Mouse (Mus musculus) layer of hippocampus, adult 2 months (tissue): ENCODE results near the gene Actb. TPM values are rescaled to one million over a fixed set of nuclear protein-coding genes. Genes with fewer than 3 reads are reported as not detected.
A peak's percentile ranks its signal among the peaks of the same experiment; 100 is the strongest.
"Not testable (repeated sequence)": the region's sequence is repeated elsewhere in the genome, so short reads cannot be mapped to it uniquely, and the experiment has no call there.

Source experiments
- DNase-seq, 2 experiments: peaks; one replicate each; pipeline ENCODE4 v3.0.0; 2022; ENCODE audit warnings: low spot score in 2 of 2
- H3K27ac ChIP-seq: fragments of 200-600 bp; 2 replicates; pipeline ENCODE4 v1.8.1; 2022
- H3K4me3 ChIP-seq: fragments of 200-600 bp; 2 replicates; pipeline ENCODE4 v1.8.1; 2022; ENCODE audit warnings: mild to moderate bottlenecking
- CTCF ChIP-seq: fragments of 200-600 bp; conservative IDR thresholded peaks from 2 replicates; pipeline ENCODE4 v1.8.1; 2022; ENCODE audit warnings: antibody characterized with exemption, mild to moderate bottlenecking, moderate library complexity
- total RNA-seq, 2 experiments: library from RNA; stranded (reverse); gene quantifications; 2 replicates each; pipeline ENCODE4 v1.2.3; 2021

The Actb gene
- total RNA-seq, 2 experiments from 2014 or later = 3,149 to 3,251 TPM

- DNase-seq = no peak
- TF ChIP-seq CTCF = no peak
- no peak overlapping the region for H3K4me3 ChIP-seq
- H3K27ac ChIP-seq = no peak overlapping the region
Observed at GRCm38 (mm10) chr5:142891396-142891795, 15.2 kb downstream of the Actb start.

- not testable (repeated sequence) for H3K27ac ChIP-seq, DNase-seq, H3K4me3 ChIP-seq
- peak; percentile 61 for TF ChIP-seq CTCF
Observed at GRCm38 (mm10) chr5:142887533-142887932, 19.0 kb downstream of the Actb start.

- H3K4me3 ChIP-seq = no peak overlapping the region
- TF ChIP-seq CTCF = no peak
- DNase-seq = no peak
- H3K27ac ChIP-seq = no peak overlapping the region
Observed at GRCm38 (mm10) chr5:142886761-142887160, 19.8 kb downstream of the Actb start.

GRCm38 (mm10) chr5:142886181-142886580 is 20.4 kb downstream of the Actb start:
- DNase-seq = no peak
- no peak overlapping the region for H3K4me3 ChIP-seq
- H3K27ac ChIP-seq = no peak overlapping the region
- no peak for TF ChIP-seq CTCF

DNA sequence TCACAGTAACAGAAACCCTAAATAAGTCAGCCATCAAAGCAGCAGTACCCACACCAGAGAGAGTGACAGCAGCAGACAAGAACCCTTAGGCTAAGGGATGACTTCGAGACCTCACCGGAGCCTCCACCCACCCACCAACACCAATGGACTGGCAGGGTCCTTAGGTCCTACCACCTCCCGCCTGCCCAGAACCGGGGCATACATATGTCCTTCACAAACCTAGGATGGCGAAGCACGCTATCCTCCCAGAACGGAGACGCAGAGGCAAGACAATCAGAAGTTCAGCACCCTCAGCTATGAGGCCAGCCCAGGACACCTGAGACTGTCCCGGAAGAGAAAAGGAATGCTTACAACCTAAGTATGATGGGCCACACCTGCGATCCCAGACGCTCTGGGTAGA is 24.1 kb downstream of the Actb start:
- DNase-seq = no peak
- TF ChIP-seq CTCF = no peak
- no peak overlapping the region for H3K27ac ChIP-seq
- H3K4me3 ChIP-seq = no peak overlapping the region

GRCm38 (mm10) chr5:142881936-142882335 is 24.6 kb downstream of the Actb start:
- H3K27ac ChIP-seq = peak overlapping the region; percentile 94; the same call in 1 of the 2 replicates
- TF ChIP-seq CTCF = no peak
- H3K4me3 ChIP-seq = no peak overlapping the region
- no peak for DNase-seq

GRCm38 (mm10) chr5:142880806-142881516 is 25.6 kb downstream of the Actb start:
- TF ChIP-seq CTCF = no peak
- no peak for DNase-seq
- no peak overlapping the region; the same call in 1 of the 2 replicates for H3K4me3 ChIP-seq
- peak overlapping the region; percentile 94 for H3K27ac ChIP-seq

DNA sequence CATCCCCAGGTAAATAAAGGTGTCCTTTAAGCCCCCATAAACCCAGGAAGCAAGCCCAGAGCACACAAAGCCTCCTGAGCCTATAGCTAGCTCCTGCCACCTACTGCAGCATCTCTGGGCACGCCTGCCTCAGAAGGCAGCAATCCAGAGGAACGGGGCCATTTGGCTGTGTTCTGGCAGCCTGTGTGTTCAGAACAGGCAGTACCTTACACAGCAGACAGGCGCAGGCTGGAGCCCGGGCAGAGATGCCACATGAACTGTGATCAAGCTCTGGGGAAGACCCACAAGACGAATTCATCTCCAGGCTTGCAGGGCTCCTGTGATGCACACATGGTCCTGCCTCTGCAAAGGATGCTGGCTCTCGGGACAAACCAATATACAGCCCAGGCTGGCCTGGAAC is 26.3 kb downstream of the Actb start:
- peak overlapping the region; percentile 94 for H3K27ac ChIP-seq
- peak; percentile 80 to 82 for DNase-seq
- TF ChIP-seq CTCF = peak; percentile 63
- peak overlapping the region; percentile 24; the same call in 1 of the 2 replicates for H3K4me3 ChIP-seq

DNA sequence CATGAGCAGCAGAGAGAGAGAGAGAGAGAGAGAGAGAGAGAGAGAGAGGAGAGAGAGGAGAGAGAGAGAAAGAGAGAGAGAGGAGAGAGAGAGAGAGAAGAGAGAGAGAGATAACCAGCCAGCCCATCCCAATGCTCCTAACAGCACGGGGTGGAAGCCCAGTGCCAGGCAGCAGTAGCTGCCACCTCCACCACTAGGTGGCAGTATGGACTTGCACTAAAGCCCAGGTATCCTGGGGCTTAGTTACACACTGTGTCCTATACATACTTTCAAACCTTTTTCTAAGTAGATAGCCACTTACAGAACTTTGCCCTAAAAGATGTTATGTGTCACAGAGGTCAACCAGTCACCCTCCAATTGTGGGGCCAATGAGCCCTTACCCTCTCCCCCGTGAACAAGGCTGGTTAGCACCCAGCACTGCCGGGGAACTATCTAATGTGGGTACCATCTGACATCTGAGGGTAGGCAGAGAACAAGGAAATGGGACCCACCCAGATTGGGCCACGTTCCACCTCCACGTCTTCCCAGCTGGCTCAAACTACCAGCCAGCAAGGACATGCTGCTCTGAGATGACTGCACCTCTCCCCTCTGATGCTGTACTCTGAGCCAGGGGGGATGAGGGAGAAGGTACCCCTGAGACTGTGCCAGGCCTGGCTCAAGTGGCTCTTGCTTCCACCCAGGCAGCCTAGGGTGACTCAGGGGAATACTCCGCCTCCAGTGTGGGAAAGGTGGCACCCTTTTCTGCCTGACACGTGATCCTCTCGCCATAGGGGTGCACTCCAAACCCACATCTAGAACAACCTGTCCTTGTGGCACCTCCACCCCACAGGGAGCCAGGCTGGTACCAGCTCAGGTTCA is 27.0 kb downstream of the Actb start:
- peak; percentile 86 for TF ChIP-seq CTCF
- Histone ChIP-seq H3K27ac (peak overlapping the region; percentile 94), H3K4me3 (peak overlapping the region; percentile 24; the same call in 1 of the 2 replicates)
- DNase-seq = peak; percentile 83 to 90

DNA sequence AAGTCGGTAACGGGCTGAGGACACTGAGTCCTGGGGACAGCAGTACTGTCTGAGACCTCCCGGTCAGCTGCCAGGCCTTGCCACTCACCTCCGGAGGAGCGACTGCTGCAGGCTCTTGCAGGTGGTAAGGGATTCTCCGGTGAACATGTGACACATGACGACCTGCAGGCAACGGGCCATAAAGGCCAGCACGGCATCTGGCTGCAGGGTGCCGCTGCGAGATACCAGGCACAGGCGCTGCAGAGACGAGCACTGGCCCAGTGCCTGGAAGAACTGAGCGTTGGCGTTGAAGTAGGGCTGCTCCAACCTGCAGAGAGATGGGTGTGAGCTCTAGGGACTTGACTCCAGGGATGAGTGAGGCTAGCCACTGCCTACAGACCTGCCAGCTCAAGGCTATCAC is 28.0 kb downstream of the Actb start:
- DNase-seq = peak in 1 of 2 experiments; percentile 63
- Histone ChIP-seq H3K4me3 (no peak overlapping the region), H3K27ac (peak overlapping the region; percentile 76)
- TF ChIP-seq CTCF = no peak

GRCm38 (mm10) chr5:142877337-142878280 is 28.9 kb downstream of the Actb start:
- peak; percentile 83 to 92 for DNase-seq
- peak; percentile 98 for TF ChIP-seq CTCF
- no peak overlapping the region for H3K4me3 ChIP-seq
- H3K27ac ChIP-seq = peak overlapping the region; percentile 76

GRCm38 (mm10) chr5:142876896-142877295 is 29.7 kb downstream of the Actb start:
- no peak for DNase-seq
- Histone ChIP-seq H3K27ac (peak overlapping the region; percentile 70), H3K4me3 (no peak overlapping the region)
- TF ChIP-seq CTCF = no peak
